Mouse (Mus musculus): Measurements from ENCODE around the gene Gm42906.

DNA sequence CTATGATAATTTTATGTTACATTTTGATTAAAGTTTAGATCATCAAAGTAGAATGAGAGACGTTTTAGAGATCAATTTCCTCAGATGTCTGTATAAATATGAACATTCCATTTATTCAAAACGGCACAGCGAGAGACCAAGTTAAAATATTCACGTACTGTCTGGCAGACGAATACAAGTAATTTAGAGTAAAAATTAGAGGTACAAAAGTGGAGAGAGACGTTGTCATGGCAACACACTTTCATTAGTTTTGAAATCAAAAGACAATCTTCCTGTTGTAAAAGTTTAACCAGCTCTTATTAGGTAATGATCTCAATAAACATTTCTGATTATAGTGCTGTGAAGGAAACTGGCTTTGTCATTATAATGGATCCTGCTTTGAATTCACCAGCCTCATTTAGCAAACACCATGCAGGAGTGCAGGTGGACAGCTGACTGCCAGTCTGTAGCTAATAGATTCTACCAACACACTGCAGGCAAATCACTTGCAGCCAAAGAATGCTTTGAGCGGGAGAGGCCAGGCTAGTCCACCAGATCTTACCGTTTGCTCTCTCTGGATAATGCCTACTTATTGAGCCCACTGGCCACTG, 22.6 kb downstream of the Gm42906 start:
- TF ChIP-seq CTCF (IDR thresholded peaks at IDR 0.05; ENCODE audit: control insufficient read depth, insufficient read depth, insufficient read length) (no peak), USF1 (IDR thresholded peaks at IDR 0.05; ENCODE audit: low read depth) (no peak), MYOD1 (IDR thresholded peaks at IDR 0.05; ENCODE audit: control insufficient read depth, insufficient read length, low read depth) (no peak), CEBPB (IDR thresholded peaks at IDR 0.05; ENCODE audit: low read depth) (no peak), FOSL1 (IDR thresholded peaks at IDR 0.05; ENCODE audit: insufficient read depth, low read length, poor library complexity, severe bottlenecking) (no peak), MAX (IDR thresholded peaks at IDR 0.05) (no peak), MYOG (IDR thresholded peaks at IDR 0.05; ENCODE audit: control insufficient read depth, extremely low read depth, insufficient read length) (no peak)

Measured in C2C12 (cell line).